ENCODE assay signal across 21 mouse cellular contexts in the genomic region with DNA sequence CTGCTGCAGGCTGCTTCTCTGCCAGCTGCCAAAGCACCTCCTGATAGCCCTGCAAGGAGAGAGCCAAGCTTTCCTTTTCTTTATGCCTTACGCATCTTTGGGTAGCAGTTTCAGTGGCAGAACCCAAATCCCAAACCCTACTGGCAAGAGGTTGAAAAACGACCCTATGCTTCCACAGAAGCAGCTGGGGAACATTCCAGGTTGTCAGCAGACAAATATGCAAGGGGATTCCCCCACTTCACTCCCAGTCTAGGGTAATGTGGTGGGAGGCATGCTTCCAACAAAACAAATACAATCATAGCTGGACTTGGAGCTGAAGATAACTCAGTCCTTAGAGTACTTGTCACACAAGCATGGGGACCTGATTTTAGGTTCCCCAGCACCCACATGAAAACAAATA.
DNase-seq lines count a peak whose midpoint lies in the region; ATAC-seq and TF ChIP-seq lines count a peak whose summit lies in the region.
"Had no signal": no experiment of that assay in that cellular context is flagged by ENCODE, and none has a peak within 500 bp of the region (broad histone marks: within the 10 kb centered on the region; RNA-seq: fewer than 3 reads in every experiment).

No protein-coding gene starts in this region.

- peaks cover 6 to 20% of the 10 kb centered on the region in 2 experiments for H3K4me1 ChIP-seq in heart, embryonic 14.5 days (ENCODE audit: control insufficient read depth in 2 of 2, insufficient read depth in 2 of 2, low read length in 2 of 2)
- H3K4me1 ChIP-seq in heart, embryonic 11.5 days (ENCODE audit: control insufficient read depth, insufficient read depth, low read length) = peaks cover 15% of the 10 kb centered on the region
- no peaks in the 10 kb centered on the region for H3K4me1 ChIP-seq in lung, embryonic 14.5 days (ENCODE audit: insufficient read depth)
- peaks cover 5% of the 10 kb centered on the region; the same call in 1 of the 2 replicates for H3K4me1 ChIP-seq in lung, adult 2 months (ENCODE audit: control insufficient read depth, insufficient read depth, low read length)
- no peaks in the 10 kb centered on the region for H3K4me1 ChIP-seq in hindbrain, embryonic 11.5 days (replicated peaks; ENCODE audit: control insufficient read depth, insufficient read depth, low read length)
- H3K4me1 ChIP-seq: forebrain, embryonic 10.5 days; hindbrain, embryonic 13.5 days; liver, embryonic 15.5 days had no signal

- TF ChIP-seq POLR2A in lung, adult 2 months (IDR thresholded peaks at IDR 0.05; ENCODE audit: borderline replicate concordance, extremely low read depth, low read depth, low read length) = no peak

- no peaks in the 10 kb centered on the region for H3K36me3 ChIP-seq in heart, embryonic 14.5 days (ENCODE audit: control insufficient read depth, insufficient read depth, low read length)
- H3K36me3 ChIP-seq in heart, embryonic 11.5 days (ENCODE audit: control insufficient read depth, insufficient read depth, low read length) = no peaks in the 10 kb centered on the region
- H3K36me3 ChIP-seq in lung, embryonic 14.5 days (ENCODE audit: insufficient read depth) = no peaks in the 10 kb centered on the region
- no peaks in the 10 kb centered on the region for H3K36me3 ChIP-seq in hindbrain, embryonic 11.5 days (ENCODE audit: control insufficient read depth, insufficient read depth, low read length)
- H3K36me3 ChIP-seq: forebrain, embryonic 10.5 days; hindbrain, embryonic 13.5 days; limb, embryonic 15.5 days; liver, embryonic 15.5 days; stomach, embryonic 15.5 days had no signal

- no peak overlapping the region for H3K4me3 ChIP-seq in heart, embryonic 14.5 days (ENCODE audit: control insufficient read depth in 1 of 2, insufficient read depth in 1 of 2, low read depth in 1 of 2, low read length in 2 of 2)
- no peak overlapping the region for H3K4me3 ChIP-seq in heart, embryonic 11.5 days (ENCODE audit: low read depth, low read length)
- no peak overlapping the region for H3K4me3 ChIP-seq in lung, embryonic 14.5 days (ENCODE audit: low read depth, low read length)
- no peak overlapping the region for H3K4me3 ChIP-seq in lung, adult 2 months (replicated peaks; ENCODE audit: extremely low read depth, low read depth, low read length)
- no peak overlapping the region for H3K4me3 ChIP-seq in hindbrain, embryonic 11.5 days (ENCODE audit: low read depth, low read length)
- H3K4me3 ChIP-seq: forebrain, embryonic 10.5 days; gastrocnemius, adult 2 months; hindbrain, embryonic 13.5 days; layer of hippocampus, adult 2 months; limb, embryonic 15.5 days; liver, embryonic 15.5 days; megakaryocyte, embryonic 14.5 days; stomach, embryonic 15.5 days had no signal

- no peak overlapping the region for H3K9ac ChIP-seq in heart, embryonic 14.5 days (ENCODE audit: low read length)
- H3K9ac ChIP-seq in heart, embryonic 11.5 days (ENCODE audit: low read depth, low read length) = no peak overlapping the region
- H3K9ac ChIP-seq in lung, embryonic 14.5 days = no peak overlapping the region
- H3K9ac ChIP-seq in hindbrain, embryonic 11.5 days (ENCODE audit: low read depth, low read length) = no peak overlapping the region
- H3K9ac ChIP-seq: hindbrain, embryonic 13.5 days; limb, embryonic 15.5 days; liver, embryonic 15.5 days; stomach, embryonic 15.5 days had no signal

- H3K27ac ChIP-seq in heart, embryonic 14.5 days (replicated peaks in 1 of 2; ENCODE audit: control insufficient read depth in 1 of 2, insufficient read depth in 1 of 2, low read depth in 2 of 2, low read length in 2 of 2) = peak overlapping the region; percentile 24 to 44; a peak in 1 of 4 replicates
- no peak overlapping the region for H3K27ac ChIP-seq in heart, embryonic 11.5 days (ENCODE audit: low read depth, low read length)
- H3K27ac ChIP-seq in lung, embryonic 14.5 days (ENCODE audit: low read depth) = no peak overlapping the region
- no peak overlapping the region for H3K27ac ChIP-seq in hindbrain, embryonic 11.5 days (ENCODE audit: low read depth, low read length)
- H3K27ac ChIP-seq: forebrain, embryonic 10.5 days; gastrocnemius, adult 2 months; hindbrain, embryonic 13.5 days; layer of hippocampus, adult 2 months; limb, embryonic 15.5 days; liver, embryonic 15.5 days; stomach, embryonic 15.5 days had no signal

- ATAC-seq in heart, embryonic 14.5 days (ENCODE audit: insufficient number of reproducible peaks, insufficient read depth, low FRiP score, low read depth) = 0 out of 2 replicates have a peak, but pooled peaks have one; percentile 54
- ATAC-seq in heart, embryonic 11.5 days (replicated peaks; ENCODE audit: insufficient number of reproducible peaks, low FRiP score, low TSS enrichment) = no peak
- no peak for ATAC-seq in lung, embryonic 14.5 days (ENCODE audit: insufficient read depth)
- no peak for ATAC-seq in hindbrain, embryonic 11.5 days (ENCODE audit: low FRiP score)

- peak; percentile 13 for DNase-seq in lung, embryonic 14.5 days
- DNase-seq in lung, adult 2 months = no peak
- DNase-seq in NIH3T3 (ENCODE audit: low read depth) = peak; percentile 78
- no peak for DNase-seq in hindbrain, embryonic 11.5 days (ENCODE audit: low spot score)
- DNase-seq in layer of hippocampus, adult 11-12 months (ENCODE audit: low spot score) = no peak
- DNase-seq: cerebellum, adult 11-12 months; cerebellum, postnatal 25 days; embryo, embryonic 11 days; gastrocnemius, adult 2 months; kidney, adult 9 months; right cerebral cortex, postnatal 25 days; thymus, adult 18-20 months had no signal

- H3K4me2 ChIP-seq in heart, embryonic 14.5 days (ENCODE audit: low read length) = no peak overlapping the region
- no peak overlapping the region; the same call in 1 of the 2 replicates for H3K4me2 ChIP-seq in heart, embryonic 11.5 days
- no peak overlapping the region for H3K4me2 ChIP-seq in lung, embryonic 14.5 days
- no peak overlapping the region for H3K4me2 ChIP-seq in hindbrain, embryonic 11.5 days (replicated peaks; ENCODE audit: low read depth, low read length)
- H3K4me2 ChIP-seq: hindbrain, embryonic 13.5 days; limb, embryonic 15.5 days; liver, embryonic 15.5 days; stomach, embryonic 15.5 days had no signal

- no peaks in the 10 kb centered on the region for H3K27me3 ChIP-seq in heart, embryonic 14.5 days (ENCODE audit: control insufficient read depth, insufficient read depth, low read length)
- no peaks in the 10 kb centered on the region for H3K27me3 ChIP-seq in heart, embryonic 11.5 days (ENCODE audit: control insufficient read depth, insufficient read depth, low read length)
- no peaks in the 10 kb centered on the region for H3K27me3 ChIP-seq in lung, embryonic 14.5 days (ENCODE audit: insufficient read depth, low read length)
- H3K27me3 ChIP-seq in hindbrain, embryonic 11.5 days (ENCODE audit: control insufficient read depth, insufficient read depth, low read length) = no peaks in the 10 kb centered on the region
- H3K27me3 ChIP-seq: hindbrain, embryonic 13.5 days; limb, embryonic 15.5 days; liver, embryonic 15.5 days; megakaryocyte, embryonic 14.5 days; stomach, embryonic 15.5 days had no signal

- no peak for TF ChIP-seq CTCF in lung, embryonic 14.5 days (IDR thresholded peaks at IDR 0.05; ENCODE audit: low read depth)
- TF ChIP-seq CTCF in lung, adult 2 months (IDR thresholded peaks at IDR 0.05; ENCODE audit: insufficient read depth, low read length) = no peak

- 21% methylated on average over 2 of the region's 2 CpGs for WGBS in heart, embryonic 14.5 days
- WGBS in heart, embryonic 11.5 days (ENCODE audit: insufficient replicate concordance) = 45% methylated on average over 2 of the region's 2 CpGs
- WGBS in lung, embryonic 14.5 days = 32% methylated on average over 2 of the region's 2 CpGs
- WGBS in lung, adult 2 months = 20% methylated on average over 2 of the region's 2 CpGs
- WGBS in hindbrain, embryonic 11.5 days = 63% methylated on average over 2 of the region's 2 CpGs

- no peaks in the 10 kb centered on the region for H3K9me3 ChIP-seq in heart, embryonic 14.5 days (ENCODE audit: control insufficient read depth, low read length)
- no peaks in the 10 kb centered on the region for H3K9me3 ChIP-seq in heart, embryonic 11.5 days (replicated peaks; ENCODE audit: control insufficient read depth, low read length)
- no peaks in the 10 kb centered on the region for H3K9me3 ChIP-seq in lung, embryonic 14.5 days (ENCODE audit: low read depth, low read length)
- no peaks in the 10 kb centered on the region for H3K9me3 ChIP-seq in hindbrain, embryonic 11.5 days (ENCODE audit: control insufficient read depth, low read length)
- H3K9me3 ChIP-seq: forebrain, embryonic 10.5 days; hindbrain, embryonic 13.5 days; limb, embryonic 15.5 days; liver, embryonic 15.5 days; megakaryocyte, embryonic 14.5 days; stomach, embryonic 15.5 days had no signal

Comparison
In these comparisons a context has a peak if more than half of its experiments do, and no peak if none do; other contexts are left out.
1. H3K27ac ChIP-seq: peak in heart, embryonic 14.5 days (2 of 2); none in heart, embryonic 11.5 days (single experiment), lung, embryonic 14.5 days (single experiment) and hindbrain, embryonic 11.5 days (single experiment).
2. DNase-seq: peak in lung, embryonic 14.5 days (single experiment) and NIH3T3 (single experiment); none in lung, adult 2 months (single experiment), hindbrain, embryonic 11.5 days (single experiment) and layer of hippocampus, adult 11-12 months (single experiment).